Mouse (Mus musculus) v-Abl transformed pro-B cells (cell line): Measurements from ENCODE around the gene Ank3.

ENCODE experiments used
- in situ Hi-C, 2 experiments: fragments of 400-800 bp; cut with MboI; formaldehyde crosslinking; loops; one replicate each; pipeline ENCODE4 v1.15.1; 2025; ENCODE audit not compliant: unreplicated experiment in 2 of 2

The Ank3 gene

GRCm38 (mm10) chr10:69464826-69465225, 66.3 kb downstream of the Ank3 start:
- in situ Hi-C loops: loop anchor here (5.0 to 25.0 kb wide), 3 partner anchors 67 to 730 kb away; no protein-coding TSS in a partner anchor

- in situ Hi-C loops: loop anchor here (10.0 to 25.0 kb wide), 2 partner anchors 722 to 729 kb away; no protein-coding TSS in a partner anchor
Observed at GRCm38 (mm10) chr10:69465558-69466200, 67.1 kb downstream of the Ank3 start.

- in situ Hi-C loops: loop anchor here (10.0 to 25.0 kb wide), 2 partner anchors 721 to 729 kb away; no protein-coding TSS in a partner anchor
Observed at GRCm38 (mm10) chr10:69466201-69466585, 67.6 kb downstream of the Ank3 start.

- in situ Hi-C loops: loop anchor here (10.0 to 25.0 kb wide), 2 partner anchors 721 to 728 kb away; no protein-coding TSS in a partner anchor
Observed at GRCm38 (mm10) chr10:69466586-69466985, 68.0 kb downstream of the Ank3 start.

GRCm38 (mm10) chr10:69467182-69467581, 68.6 kb downstream of the Ank3 start:
- in situ Hi-C loops: loop anchor here (10.0 to 25.0 kb wide), 2 partner anchors 720 to 728 kb away; no protein-coding TSS in a partner anchor

GRCm38 (mm10) chr10:69471841-69472240, 73.3 kb downstream of the Ank3 start:
- in situ Hi-C loops: loop anchor here in 1 of 2 experiments (25.0 kb wide), 1 partner anchor 715 kb away; no protein-coding TSS in a partner anchor

GRCm38 (mm10) chr10:69476871-69477270, 78.3 kb downstream of the Ank3 start:
- in situ Hi-C loops: no loop called here

- in situ Hi-C loops: no loop called here
Observed at GRCm38 (mm10) chr10:69477656-69478055, 79.1 kb downstream of the Ank3 start.

- in situ Hi-C loops: no loop called here
Observed at GRCm38 (mm10) chr10:69478831-69479230, 80.3 kb downstream of the Ank3 start.

- in situ Hi-C loops: no loop called here
Observed at GRCm38 (mm10) chr10:69485191-69485786, 86.7 kb downstream of the Ank3 start.

- in situ Hi-C loops: no loop called here
Observed at GRCm38 (mm10) chr10:69490182-69490581, 91.6 kb downstream of the Ank3 start.

GRCm38 (mm10) chr10:69491975-69492374, 93.4 kb downstream of the Ank3 start:
- in situ Hi-C loops: no loop called here

- in situ Hi-C loops: no loop called here
Observed at GRCm38 (mm10) chr10:69497382-69497781, 98.8 kb downstream of the Ank3 start.

- in situ Hi-C loops: no loop called here
Observed at GRCm38 (mm10) chr10:69500171-69500860, 101.7 kb downstream of the Ank3 start.

- in situ Hi-C loops: no loop called here
Observed at GRCm38 (mm10) chr10:69503791-69504190, 105.2 kb downstream of the Ank3 start.

- in situ Hi-C loops: no loop called here
Observed at GRCm38 (mm10) chr10:69507719-69508118, 109.1 kb downstream of the Ank3 start.

GRCm38 (mm10) chr10:69510392-69510791, 111.8 kb downstream of the Ank3 start:
- in situ Hi-C loops: no loop called here

GRCm38 (mm10) chr10:69511234-69511633, 112.7 kb downstream of the Ank3 start:
- in situ Hi-C loops: no loop called here

GRCm38 (mm10) chr10:69521977-69522376, 123.4 kb downstream of the Ank3 start:
- in situ Hi-C loops: no loop called here

GRCm38 (mm10) chr10:69523202-69523601, 124.6 kb downstream of the Ank3 start:
- in situ Hi-C loops: no loop called here

GRCm38 (mm10) chr10:69527318-69527717, 128.7 kb downstream of the Ank3 start:
- in situ Hi-C loops: loop anchor here in 1 of 2 experiments (25.0 kb wide), 1 partner anchor 290 kb away; no protein-coding TSS in a partner anchor
